Mouse (Mus musculus) MEL (cell line): ENCODE measurements around the gene Topbp1. TPM values are rescaled to one million over a fixed set of nuclear protein-coding genes. Genes with fewer than 3 reads are reported as not detected.

Source experiments
- DNase-seq: peaks from one replicate; pipeline ENCODE4 v3.0.0; 2011; ENCODE audit warnings: low read depth, low spot score
- H3K27ac ChIP-seq: 2 replicates; pipeline ENCODE4 v1.5.1; 2012; ENCODE audit warnings: low read depth, mild to moderate bottlenecking, control low read depth, low read length, moderate library complexity; ENCODE audit not compliant: control insufficient read depth
- H3K27me3 ChIP-seq, 2 experiments: fragments of 150-350 bp in 1 of 2; sonication (generic) in 1 of 2; 2 replicates each; pipeline ENCODE4 v1.6.1; 2012; ENCODE audit warnings: low read length in 2 of 2, mild to moderate bottlenecking in 2 of 2, improper control_type of control experiment in 1 of 2, moderate library complexity in 1 of 2; ENCODE audit not compliant: insufficient read depth in 2 of 2, control insufficient read depth in 1 of 2
- H3K36me3 ChIP-seq, 2 experiments: 2 replicates each; pipeline ENCODE4 v1.6.1; 2012 to 2014; ENCODE audit warnings: low read length in 2 of 2, improper control_type of control experiment in 1 of 2, inconsistent platforms in 1 of 2, mild to moderate bottlenecking in 1 of 2; ENCODE audit not compliant: insufficient read depth in 2 of 2, control insufficient read depth in 1 of 2
- H3K4me1 ChIP-seq, 2 experiments: fragments of 150-350 bp in 1 of 2; sonication (generic) in 1 of 2; 2 replicates each; pipeline ENCODE4 v1.6.1; 2012; ENCODE audit warnings: low read length in 2 of 2, improper control_type of control experiment in 1 of 2, mild to moderate bottlenecking in 1 of 2; ENCODE audit not compliant: insufficient read depth in 2 of 2, control insufficient read depth in 1 of 2
- H3K4me3 ChIP-seq, 2 experiments: fragments of 150-350 bp in 1 of 2; sonication (generic) in 1 of 2; 2 replicates each; pipeline ENCODE4 v1.5.1; 2012; ENCODE audit warnings: low read depth in 2 of 2, low read length in 2 of 2, mild to moderate bottlenecking in 2 of 2, moderate library complexity in 2 of 2, control low read depth in 1 of 2, improper control_type of control experiment in 1 of 2; ENCODE audit not compliant: control insufficient read depth in 1 of 2, insufficient read depth in 1 of 2
- H3K79me2 ChIP-seq: 2 replicates; pipeline ENCODE4 v1.6.1; 2012; ENCODE audit warnings: mild to moderate bottlenecking, low read length, moderate library complexity; ENCODE audit not compliant: control insufficient read depth, poor library complexity, insufficient read depth
- H3K9ac ChIP-seq: 2 replicates; pipeline ENCODE4 v1.6.1; 2012; ENCODE audit warnings: low read depth, mild to moderate bottlenecking, control low read depth, low read length, moderate library complexity; ENCODE audit not compliant: control insufficient read depth, poor library complexity, severe bottlenecking
- H3K9me3 ChIP-seq: fragments of 150-350 bp; sonication (generic); replicated peaks from 2 replicates; pipeline ENCODE4 v1.6.1; 2012; ENCODE audit warnings: mild to moderate bottlenecking, low read length, improper control_type of control experiment, moderate library complexity; ENCODE audit not compliant: insufficient read depth
- CHD1 ChIP-seq: IDR thresholded peaks from 2 replicates; pipeline ENCODE4 v1.6.1; 2012; ENCODE audit warnings: low read depth, mild to moderate bottlenecking, inconsistent platforms, low read length, improper control_type of control experiment
- MAX ChIP-seq: IDR thresholded peaks from 2 replicates; pipeline ENCODE4 v1.6.1; 2011; ENCODE audit warnings: low read length, improper control_type of control experiment
- MXI1 ChIP-seq: IDR thresholded peaks from 2 replicates; pipeline ENCODE4 v1.6.1; 2011; ENCODE audit warnings: mild to moderate bottlenecking, low read depth, low read length, improper control_type of control experiment
- NELFE ChIP-seq: IDR thresholded peaks from 2 replicates; pipeline ENCODE4 v1.6.1; 2011; ENCODE audit warnings: low read depth, low read length, improper control_type of control experiment
- POLR2AphosphoS5 ChIP-seq: IDR thresholded peaks from 2 replicates; pipeline ENCODE4 v1.6.1; 2012; ENCODE audit warnings: low read depth, borderline replicate concordance, mild to moderate bottlenecking, inconsistent platforms, low read length, moderate library complexity, mixed read lengths
- UBTF ChIP-seq: IDR thresholded peaks from 2 replicates; pipeline ENCODE4 v1.6.1; 2012; ENCODE audit warnings: low read depth, mild to moderate bottlenecking, inconsistent platforms, low read length, improper control_type of control experiment, moderate library complexity, borderline replicate concordance; ENCODE audit not compliant: insufficient read depth
- polyA plus RNA-seq, 2 experiments: library from polyadenylated mRNA; stranded (reverse) in 1 of 2; unstranded in 1 of 2; fragments of >175 nt in 1 of 2; fragments of >200 nt in 1 of 2; gene quantifications; 2 replicates each; pipeline versions ENCODE4 v1.2.1 to v1.2.4; 2012; ENCODE audit warnings: low replicate concordance in 2 of 2, low read depth in 1 of 2; ENCODE audit not compliant: insufficient read length in 2 of 2, insufficient read depth in 1 of 2, missing spikeins in 1 of 2
- total RNA-seq: library from RNA; depleted of rRNA; stranded (reverse); fragments of 300-350 nt; gene quantifications from 2 replicates; pipeline ENCODE4 v1.2.3, GENCODE M21; 2012; rRNA removed

The Topbp1 gene
- total and polyA plus RNA-seq, 3 experiments: 127 to 756 (median 216) TPM

DNA sequence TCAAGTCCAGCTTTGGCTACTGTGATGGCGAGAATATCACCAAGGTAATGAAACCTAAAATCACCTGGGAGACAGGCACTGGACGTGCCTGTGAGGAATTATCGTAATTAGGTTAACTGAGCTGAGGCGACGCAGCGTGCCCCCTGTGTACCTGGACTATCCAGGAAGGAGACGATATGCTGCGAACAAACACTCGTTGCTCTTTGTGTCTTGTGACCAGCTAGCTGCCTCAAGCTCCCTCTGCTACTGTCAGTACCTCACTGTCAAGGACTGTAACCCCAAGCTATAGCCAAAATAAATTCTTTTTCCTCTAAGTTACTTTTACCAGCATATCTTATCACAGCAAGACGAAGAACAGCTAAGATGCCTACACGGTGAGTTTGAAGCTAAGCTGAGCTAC, 88.2 kb downstream of the Topbp1 start:
- Histone ChIP-seq H3K27me3 (0 out of 4 replicates have a peak, but pooled peaks cover 0 to 1% of the 10 kb centered on the region in 2 experiments), H3K27ac (no peak overlapping the region), H3K36me3 (no peaks in the 10 kb centered on the region), H3K9me3 (no peaks in the 10 kb centered on the region), H3K4me1 (no peaks in the 10 kb centered on the region), H3K4me3 (no peak overlapping the region), H3K9ac (no peak overlapping the region), H3K79me2 (no peaks in the 10 kb centered on the region)
- TF ChIP-seq UBTF (no peak), MAX (no peak), NELFE (no peak), CHD1 (no peak)
- DNase-seq: no peak

DNA sequence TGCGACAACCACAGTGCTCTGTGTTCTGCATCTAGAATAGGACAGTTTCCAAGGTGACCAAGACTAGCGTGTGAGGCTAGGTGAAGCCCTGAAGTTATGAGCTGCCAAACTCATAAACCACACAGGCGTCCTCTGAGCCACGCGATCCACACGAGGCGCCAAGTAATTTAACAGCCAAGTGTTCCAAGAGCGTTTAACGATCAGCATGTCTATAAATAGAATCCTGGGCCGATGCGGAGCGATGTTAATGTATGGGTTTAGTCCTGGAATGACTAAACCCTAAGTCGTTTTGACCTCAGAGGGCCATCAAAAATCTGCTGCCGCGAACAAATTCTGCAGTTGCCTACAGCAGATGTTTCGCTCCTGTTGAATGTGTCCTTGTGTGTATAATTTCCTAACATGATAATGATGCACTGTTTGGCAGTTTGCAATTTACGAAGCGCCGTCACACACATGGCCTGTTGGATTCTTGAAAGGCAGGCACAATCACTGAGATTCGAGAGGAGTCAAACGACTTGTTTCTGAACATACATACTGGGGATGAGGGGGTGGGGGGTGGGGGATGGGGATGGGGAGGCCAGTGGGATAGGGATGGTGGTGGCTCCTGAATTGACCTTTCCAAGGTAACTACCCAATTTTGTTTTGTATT, 93.6 kb downstream of the Topbp1 start:
- no peaks in the 10 kb centered on the region for H3K79me2 ChIP-seq
- DNase-seq: no peak
- no peak overlapping the region for H3K27ac ChIP-seq
- no peak overlapping the region for H3K9ac ChIP-seq
- no peaks in the 10 kb centered on the region for H3K36me3 ChIP-seq
- H3K4me1 ChIP-seq: no peaks in the 10 kb centered on the region
- TF ChIP-seq MXI1 (no peak), POLR2AphosphoS5 (no peak)
- no peaks in the 10 kb centered on the region for H3K27me3 ChIP-seq
- H3K4me3 ChIP-seq: no peak overlapping the region
- H3K9me3 ChIP-seq: no peaks in the 10 kb centered on the region

Other genes starting within 250 kb of the Topbp1 start
- not detected in 2 replicates for gene Rab6b, start 193.4 kb upstream of the Topbp1 start, total RNA-seq
- gene Rab6b, start 193.4 kb upstream of the Topbp1 start, polyA plus RNA-seq: not detected
- 62.0 and 71.5 TPM in 2 replicates for gene Srprb, start 103.1 kb upstream of the Topbp1 start, total RNA-seq
- gene Srprb, start 103.1 kb upstream of the Topbp1 start, polyA plus RNA-seq: 10 to 100 TPM in 1 of 2 experiments, not detected in 1; 85.0 TPM
- gene Gm20425, start 74.9 kb upstream of the Topbp1 start, total RNA-seq: not detected in 2 replicates
- not detected for gene Gm20425, start 74.9 kb upstream of the Topbp1 start, polyA plus RNA-seq
- not detected in 2 replicates for gene Trf, start 74.8 kb upstream of the Topbp1 start, total RNA-seq
- gene Trf, start 74.8 kb upstream of the Topbp1 start, polyA plus RNA-seq: not detected
- gene 1300017J02Rik, start 133 bp upstream of the Topbp1 start, total RNA-seq: 0.07 and 0.62 TPM in 2 replicates
- 1 to 10 TPM in 1 of 2 experiments, not detected in 1; 2.6 TPM for gene 1300017J02Rik, start 133 bp upstream of the Topbp1 start, polyA plus RNA-seq
- gene Cdv3, start 60.6 kb downstream of the Topbp1 start, total RNA-seq: 241 and 258 TPM in 2 replicates
- gene Cdv3, start 60.6 kb downstream of the Topbp1 start, polyA plus RNA-seq: 100 to 1,000 TPM; 115 to 232 TPM
- gene Bfsp2, start 175.2 kb downstream of the Topbp1 start, total RNA-seq: 0.10 and 0.27 TPM in 2 replicates
- gene Bfsp2, start 175.2 kb downstream of the Topbp1 start, polyA plus RNA-seq: 1 to 10 TPM in 1 of 2 experiments, not detected in 1; 2.4 TPM